Mouse (Mus musculus) CD4-positive naive resting alpha-beta T cell, adult 57 days (primary cell): ENCODE results near the gene Sec61a1. TPM values are rescaled to one million over a fixed set of nuclear protein-coding genes. Genes with fewer than 3 reads are reported as not detected.

ENCODE experiments used
- total RNA-seq: library from RNA; stranded (reverse); gene quantifications from one replicate; pipeline ENCODE4 v1.2.4, GENCODE M21; 2023

Gene Sec61a1
- 217 TPM for total RNA-seq

GRCm38 (mm10) chr6:88518404-88519263 lies at the start of gene Sec61a1:
Gene Sec61a1 (minus strand): TSS chr6:88518905.

GRCm38 (mm10) chr6:88465181-88465920 lies 53.4 kb downstream of the Sec61a1 start, which contains the start of gene Ruvbl1:
Gene Ruvbl1 (plus strand): TSS chr6:88465409.

Other genes starting within 250 kb of the Sec61a1 start
- gene Eefsec, start 72.4 kb downstream of the Sec61a1 start, total RNA-seq, result 50.4 TPM
- 33.6 TPM for gene Ruvbl1, start 53.5 kb downstream of the Sec61a1 start, total RNA-seq
- not detected for gene Kbtbd12, start 119.0 kb upstream of the Sec61a1 start, total RNA-seq
- gene Mgll, start 205.5 kb upstream of the Sec61a1 start, total RNA-seq, result 1.8 TPM